Mouse (Mus musculus) olfactory bulb, adult 2 months (tissue): ENCODE results near the gene Nfkbia. TPM values are rescaled to one million over a fixed set of nuclear protein-coding genes. Genes with fewer than 3 reads are reported as not detected.
A peak's percentile ranks its signal among the peaks of the same experiment; 100 is the strongest.

Source experiments
- H3K27ac ChIP-seq: fragments of 200-500 bp; 2 replicates; pipeline ENCODE4 v1.5.1; 2012; ENCODE audit warnings: low read depth, low read length; ENCODE audit not compliant: insufficient read depth
- H3K4me1 ChIP-seq: fragments of 200-500 bp; 2 replicates; pipeline ENCODE4 v1.6.1; 2012; ENCODE audit warnings: low read length; ENCODE audit not compliant: control insufficient read depth, insufficient read depth
- H3K4me3 ChIP-seq: fragments of 200-500 bp; 2 replicates; pipeline ENCODE4 v1.5.1; 2012; ENCODE audit warnings: mild to moderate bottlenecking, low read depth, low read length, moderate library complexity; ENCODE audit not compliant: insufficient read depth
- CTCF ChIP-seq: fragments of 200-500 bp; IDR thresholded peaks from 2 replicates; pipeline ENCODE4 v1.5.1; 2012; ENCODE audit warnings: low read depth, mild to moderate bottlenecking, low read length, moderate library complexity; ENCODE audit not compliant: insufficient read depth
- POLR2A ChIP-seq: fragments of 200-500 bp; IDR thresholded peaks from 2 replicates; pipeline ENCODE4 v1.6.1; 2012; ENCODE audit warnings: mild to moderate bottlenecking, low read depth, low read length, moderate library complexity; ENCODE audit not compliant: insufficient read depth
- WGBS: fragments of 180-500 bp; shearing (Covaris S2); methylation state at CpG from one replicate; pipeline ENCODE4 v1.1.7; 2018; 5-methylcytosine and 5-hydroxymethylcytosine counted together
- polyA plus RNA-seq: library from polyadenylated mRNA; stranded (reverse); fragments of >200 nt; gene quantifications from 2 replicates; pipeline ENCODE4 v1.2.4, GENCODE M21; 2012; ENCODE audit warnings: low replicate concordance; ENCODE audit not compliant: missing spikeins, insufficient read depth, insufficient read length

Nfkbia gene
- polyA plus RNA-seq, 1 experiment, result not detected

DNA sequence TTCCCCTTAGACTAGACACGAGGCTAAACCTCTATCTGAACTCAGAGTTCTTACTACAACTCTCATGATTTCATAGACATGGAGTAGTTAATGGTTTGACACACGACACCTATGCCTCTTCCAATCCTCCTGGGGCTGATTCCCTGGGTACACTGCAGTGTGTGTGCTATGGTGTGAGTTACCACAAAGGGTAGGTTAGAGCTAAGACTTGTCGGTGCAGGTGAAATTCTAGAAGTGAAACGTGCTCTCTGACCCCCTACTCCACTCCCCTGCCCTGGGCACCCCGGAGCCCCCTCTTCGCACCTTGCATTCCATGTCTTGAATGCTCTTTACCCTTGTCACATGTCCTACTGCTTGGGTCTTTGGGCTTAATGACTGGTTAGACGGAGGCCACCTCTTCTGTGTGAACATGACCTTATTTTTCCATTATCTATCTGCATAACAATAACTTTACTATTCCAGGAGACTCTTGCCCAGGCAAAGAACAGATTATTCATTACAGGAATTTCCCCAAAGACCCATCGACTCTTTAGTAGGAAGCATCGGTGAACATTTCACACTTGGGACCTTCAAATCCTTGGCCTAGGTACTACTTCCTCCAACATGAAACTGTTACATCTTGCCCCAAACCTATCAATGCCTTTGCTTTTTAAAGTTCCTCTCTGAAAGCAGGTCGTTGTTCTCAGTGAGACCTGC, 8.2 kb downstream of the Nfkbia start:
- WGBS, result 77% methylated on average over 10 of the region's 10 CpGs
- no peak overlapping the region for H3K27ac ChIP-seq

DNA sequence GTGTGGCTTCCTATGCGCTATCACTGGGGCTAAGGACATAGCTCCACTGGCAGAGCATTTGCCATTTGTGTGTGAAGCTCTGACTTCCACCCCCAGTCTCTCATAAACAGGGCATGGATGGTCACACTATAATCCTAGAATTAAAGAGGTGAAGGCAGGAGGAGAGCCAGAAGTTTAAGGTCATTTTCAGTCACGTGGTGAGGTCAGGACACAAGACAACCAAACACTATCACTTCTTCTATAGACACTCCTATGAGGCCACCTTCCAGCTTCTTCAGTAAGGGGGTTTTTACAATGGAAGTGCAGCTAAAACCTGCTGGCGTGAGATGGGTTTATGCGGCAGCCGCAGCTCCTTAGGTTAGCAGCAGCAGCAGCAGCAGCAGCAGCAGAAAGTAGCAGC, 8.9 kb downstream of the Nfkbia start:
- TF ChIP-seq CTCF (no peak), POLR2A (no peak)
- Histone ChIP-seq H3K4me3 (no peak overlapping the region), H3K4me1 (peaks cover 5% of the 10 kb centered on the region; the same call in 1 of the 2 replicates), H3K27ac (no peak overlapping the region)
- WGBS, result 85% methylated on average over 5 of the region's 5 CpGs

More for the DNA sequence above, 8.2 kb downstream of the Nfkbia start:
- peaks cover 8% of the 10 kb centered on the region; the same call in 1 of the 2 replicates for H3K4me1 ChIP-seq
- H3K4me3 ChIP-seq, result no peak overlapping the region
- TF ChIP-seq POLR2A (no peak), CTCF (no peak)

DNA sequence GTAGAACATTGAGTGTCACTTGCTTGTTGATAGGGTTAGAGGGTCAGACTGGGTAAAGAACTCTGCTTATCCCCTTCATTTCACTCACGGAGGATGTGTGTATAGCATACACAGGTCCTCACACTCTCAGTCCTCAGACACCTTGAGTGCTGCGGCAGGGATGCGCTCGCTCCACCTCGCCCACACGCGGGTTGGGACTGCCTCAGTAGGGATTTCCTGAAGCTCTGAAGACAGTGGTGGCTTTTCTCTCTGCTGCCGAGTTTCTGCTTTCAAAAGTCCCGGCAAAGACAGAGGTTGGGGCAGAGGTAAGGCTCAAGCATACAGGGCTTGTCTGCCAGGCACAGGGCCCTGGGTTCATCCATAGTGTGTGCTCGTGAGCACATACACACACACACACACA, 9.7 kb downstream of the Nfkbia start:
- TF ChIP-seq POLR2A (no peak), CTCF (no peak)
- WGBS, result 87% methylated on average over 10 of the region's 10 CpGs
- H3K27ac ChIP-seq, result no peak overlapping the region
- no peak overlapping the region for H3K4me3 ChIP-seq
- peaks cover 5% of the 10 kb centered on the region; the same call in 1 of the 2 replicates for H3K4me1 ChIP-seq

DNA sequence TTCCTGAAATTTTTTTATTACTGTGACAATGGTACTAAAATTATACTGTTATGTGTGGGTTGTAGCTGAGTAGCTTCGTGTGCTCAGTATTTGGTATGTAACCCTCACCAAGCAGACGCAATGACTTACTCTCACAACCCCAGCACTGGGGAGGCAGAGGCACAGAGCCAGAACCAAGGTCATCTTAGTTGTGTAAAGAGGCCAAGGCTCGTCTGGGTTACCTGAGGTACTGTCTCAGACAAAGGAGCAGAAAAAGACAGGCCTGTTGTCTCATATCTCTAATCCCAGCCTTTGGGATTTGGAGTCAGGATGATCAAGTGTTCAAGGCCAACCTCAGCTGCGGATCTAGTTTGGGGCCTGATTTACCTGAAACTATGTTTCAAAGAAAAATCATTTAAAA, 10.7 kb downstream of the Nfkbia start:
- H3K27ac ChIP-seq, result no peak overlapping the region
- 83% methylated on average over 4 of the region's 4 CpGs for WGBS

DNA sequence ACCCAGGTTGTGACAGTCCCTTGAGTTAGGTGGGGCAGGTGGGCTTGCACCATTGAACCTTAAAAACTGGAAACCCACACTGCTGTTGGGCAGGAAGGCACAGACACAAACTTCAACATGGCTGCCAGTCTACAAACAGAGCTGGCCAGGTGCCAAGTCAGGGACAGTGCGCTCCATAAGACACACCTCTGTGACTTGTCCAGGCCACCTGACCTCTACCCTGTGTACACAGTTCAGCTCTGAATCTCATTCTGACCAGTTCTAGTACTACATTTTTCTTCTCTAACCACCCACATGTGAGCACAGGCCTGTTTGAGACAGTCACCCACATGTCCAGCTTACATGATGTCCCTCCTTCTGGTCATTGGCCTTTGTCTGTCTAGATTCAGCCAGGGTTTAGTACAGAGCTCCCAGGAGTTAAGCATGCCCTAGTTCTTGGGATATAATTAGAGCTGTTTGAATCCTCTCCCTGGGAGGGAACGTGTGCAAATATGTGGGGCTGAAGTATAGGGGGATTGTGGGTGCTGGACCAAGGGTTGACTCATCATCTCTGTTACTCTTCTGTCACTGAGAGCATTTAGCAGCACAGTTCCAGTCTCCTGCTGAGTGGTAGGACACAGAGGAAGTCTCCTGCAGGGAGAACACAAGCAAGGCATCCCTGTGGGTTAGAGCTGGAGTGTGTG, 11.8 kb downstream of the Nfkbia start:
- 56% methylated on average over 2 of the region's 2 CpGs for WGBS
- H3K27ac ChIP-seq, result no peak overlapping the region
- peaks cover 5% of the 10 kb centered on the region; the same call in 1 of the 2 replicates for H3K4me1 ChIP-seq
- TF ChIP-seq POLR2A (no peak), CTCF (no peak)
- no peak overlapping the region for H3K4me3 ChIP-seq

More for the DNA sequence above, 10.7 kb downstream of the Nfkbia start:
- H3K4me1 ChIP-seq, result peaks cover 5% of the 10 kb centered on the region; the same call in 1 of the 2 replicates
- no peak overlapping the region for H3K4me3 ChIP-seq
- TF ChIP-seq CTCF (no peak), POLR2A (no peak)

DNA sequence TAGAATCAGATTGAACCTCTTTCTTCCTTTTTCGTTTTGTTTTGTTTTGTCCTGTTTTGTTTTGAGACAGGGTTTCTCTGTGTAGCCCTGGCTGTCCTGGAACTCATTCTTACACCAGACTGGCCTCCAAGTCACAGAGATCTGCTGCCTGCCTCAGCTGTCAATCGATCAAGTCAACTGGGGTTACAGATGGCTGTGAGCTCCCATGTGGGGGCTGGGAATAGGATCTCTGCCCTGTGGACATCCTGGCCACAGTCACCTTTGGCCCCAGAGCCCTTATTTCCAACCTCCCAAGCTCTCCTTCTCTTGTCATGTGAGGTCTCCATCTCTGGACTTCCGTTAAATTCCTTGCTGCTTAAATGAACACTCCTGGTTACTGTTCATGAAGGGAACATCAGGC, 13.5 kb downstream of the Nfkbia start:
- Histone ChIP-seq H3K4me3 (no peak overlapping the region), H3K27ac (no peak overlapping the region), H3K4me1 (peaks cover 8% of the 10 kb centered on the region)
- TF ChIP-seq POLR2A, result no peak
- 67% methylated on average over 3 of the region's 3 CpGs for whole genome bisulfite sequencing

DNA sequence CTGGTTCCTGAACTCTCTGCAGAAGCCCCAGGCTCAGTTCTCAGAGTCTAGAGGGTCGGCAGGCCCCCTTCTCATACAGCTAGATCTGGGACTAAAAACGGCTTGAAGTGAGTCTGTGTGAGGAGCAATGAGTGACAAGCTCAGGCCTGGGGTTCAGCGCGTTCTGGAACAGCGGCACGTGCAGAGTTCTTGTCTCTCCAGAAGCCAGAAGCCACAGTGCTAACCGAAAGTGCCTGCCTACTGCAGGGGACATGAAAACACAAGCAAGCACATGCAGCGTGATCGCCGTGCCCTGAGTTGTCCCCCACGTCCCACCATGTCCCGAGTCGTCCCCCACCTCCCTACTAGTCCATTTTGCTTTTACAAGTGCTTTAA, 18.3 kb downstream of the Nfkbia start:
- Histone ChIP-seq H3K27ac (no peak overlapping the region), H3K4me1 (peaks cover 11% of the 10 kb centered on the region), H3K4me3 (no peak overlapping the region)
- TF ChIP-seq CTCF (no peak), POLR2A (no peak)
- WGBS, result 80% methylated on average over 13 of the region's 13 CpGs

DNA sequence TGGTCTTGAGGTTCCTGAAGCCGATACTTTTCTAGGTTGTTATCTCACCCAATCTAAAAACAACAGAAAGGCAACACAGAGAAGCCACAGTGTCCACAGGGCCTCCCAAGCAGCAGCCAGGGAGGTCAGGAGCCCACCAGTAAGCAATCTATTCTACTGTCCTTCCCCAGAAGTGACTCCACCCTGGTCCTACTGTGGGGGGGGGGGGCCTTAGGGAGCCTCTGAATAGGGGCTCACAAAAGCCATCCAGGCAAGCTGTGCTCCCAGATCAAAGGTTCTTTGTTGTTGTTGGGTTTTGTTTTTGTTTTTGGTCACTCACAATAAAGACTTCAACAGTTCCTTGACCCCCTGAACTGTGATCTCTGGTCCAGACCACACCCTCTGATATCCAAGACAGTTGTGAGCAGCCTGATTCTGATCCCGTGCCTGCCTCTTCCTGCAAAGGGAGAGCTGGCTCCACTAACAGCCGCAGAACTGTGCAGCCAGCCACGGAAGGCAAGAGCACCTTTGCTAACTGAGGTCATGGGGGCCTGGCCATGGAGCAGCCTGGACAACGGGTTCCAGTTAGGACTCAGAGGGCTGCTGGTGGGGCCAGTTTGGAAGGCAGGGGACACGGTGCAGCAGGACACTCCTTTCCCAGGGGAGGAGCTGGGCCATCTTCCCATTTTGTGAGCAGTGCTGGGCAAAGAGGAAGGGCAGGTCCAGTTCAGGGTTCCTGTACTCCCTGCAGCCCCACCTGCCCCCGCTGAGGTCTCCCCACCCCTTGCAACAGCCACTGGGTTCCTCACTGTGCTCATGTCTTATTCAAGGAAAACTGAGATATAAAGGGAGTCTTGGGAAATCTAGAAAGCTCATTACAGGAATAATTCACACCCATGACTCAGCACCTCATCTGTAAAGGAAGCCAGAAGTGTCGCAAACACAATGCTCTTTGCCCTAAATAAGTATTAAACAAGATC, 18.9 kb downstream of the Nfkbia start:
- Histone ChIP-seq H3K4me3 (no peak overlapping the region), H3K27ac (0 out of 2 replicates have a peak overlapping the region, but pooled peaks have one; percentile 8), H3K4me1 (peaks cover 11% of the 10 kb centered on the region)
- WGBS, result 50% methylated on average over 8 of the region's 8 CpGs
- TF ChIP-seq CTCF (no peak), POLR2A (no peak)
